Mouse (Mus musculus) embryo, embryonic 10 days (tissue): Measurements from ENCODE around the gene Khnyn.

ENCODE experiments used
- DNase-seq: peaks from one replicate; pipeline ENCODE4 v3.0.0-alpha.2; 2015; ENCODE audit warnings: low spot score

Gene Khnyn

DNA sequence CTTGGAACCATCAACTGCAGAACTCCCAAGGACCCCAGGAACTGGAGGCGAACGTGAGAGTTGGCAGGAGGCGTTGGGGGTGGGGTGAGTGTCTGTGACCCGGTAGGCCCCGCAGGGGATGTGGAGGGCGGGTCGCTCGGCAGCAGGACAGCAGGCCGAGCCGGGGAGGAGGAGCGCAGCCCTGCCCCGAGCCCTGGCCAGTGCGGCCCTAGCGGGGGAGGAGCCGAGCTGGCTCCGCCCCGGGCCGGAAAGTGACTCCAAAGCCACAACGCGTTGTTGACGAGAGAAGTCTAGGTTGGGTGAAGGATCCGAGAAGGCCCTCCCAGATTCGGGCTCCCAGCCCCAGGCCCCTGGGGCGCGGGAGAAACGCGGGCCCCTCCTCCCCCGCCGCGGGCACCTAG, at the start of gene Khnyn:
Gene Khnyn, plus strand, starts transcription at position 235 of the 401 bp plus-strand sequence.
- peak; percentile 95 for DNase-seq

DNA sequence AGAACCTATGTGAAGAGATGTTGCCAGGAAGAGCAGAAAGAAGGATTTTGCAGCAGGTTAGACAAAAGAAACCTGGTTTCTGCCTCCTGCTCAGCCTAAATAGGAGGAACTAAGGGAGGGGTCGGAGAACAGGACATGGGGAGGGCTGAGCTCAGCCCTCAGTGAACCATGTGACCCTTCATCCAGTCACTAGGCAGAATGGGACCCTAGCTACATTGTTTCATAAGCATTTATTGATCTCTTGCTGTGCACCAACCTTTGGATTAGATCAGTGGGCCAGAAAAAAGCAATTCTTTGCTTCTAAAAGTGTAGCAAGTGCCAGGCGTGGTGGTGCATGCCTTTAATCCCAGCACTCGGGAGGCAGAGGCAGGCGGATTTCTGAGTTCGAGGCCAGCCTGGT, 46.4 kb upstream of the Khnyn start:
- no peak for DNase-seq

DNA sequence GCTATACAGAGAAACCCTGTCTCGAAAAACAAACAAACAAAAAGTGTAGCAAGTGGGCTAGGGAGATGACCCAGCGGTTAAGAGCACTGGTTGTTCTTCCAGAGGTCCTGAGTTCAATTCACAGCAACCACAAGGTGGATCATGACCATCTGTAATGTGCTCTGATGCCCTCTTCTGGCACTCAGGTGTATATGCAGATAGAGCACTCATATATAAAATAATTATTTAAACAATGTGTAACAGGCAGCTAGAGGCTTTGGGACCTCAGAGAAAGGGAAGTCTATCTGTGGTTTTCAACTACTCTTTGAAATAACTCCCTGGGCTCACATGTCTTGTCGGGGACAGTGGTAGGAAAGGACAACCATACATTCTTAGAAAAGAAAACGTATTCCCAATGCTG, 46.0 kb upstream of the Khnyn start:
- DNase-seq: no peak

DNA sequence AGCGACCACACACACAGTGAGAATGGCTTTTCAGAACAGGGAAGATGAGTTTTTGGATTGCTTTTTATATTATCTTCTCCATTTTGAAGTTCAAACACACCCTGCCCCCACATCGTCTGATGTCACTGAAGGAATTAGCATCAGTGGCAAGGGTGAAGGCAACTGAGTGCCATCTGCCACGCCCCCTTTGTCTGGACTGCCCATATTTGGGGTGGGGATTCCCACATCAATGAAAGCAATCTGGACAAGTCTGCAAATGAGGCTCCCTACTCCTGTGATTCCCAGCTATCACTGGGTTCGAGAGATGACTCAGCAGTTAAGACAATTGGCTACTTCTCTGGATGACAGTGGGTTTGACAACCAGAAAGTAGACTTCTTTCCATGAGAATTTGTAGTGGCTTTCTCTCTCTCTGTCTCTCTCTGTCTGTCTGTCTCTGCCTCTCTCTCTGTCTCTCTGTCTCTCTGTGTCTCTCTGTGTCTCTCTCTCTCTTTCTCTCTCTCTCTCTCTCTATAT, 43.8 kb upstream of the Khnyn start:
- DNase-seq: no peak

DNA sequence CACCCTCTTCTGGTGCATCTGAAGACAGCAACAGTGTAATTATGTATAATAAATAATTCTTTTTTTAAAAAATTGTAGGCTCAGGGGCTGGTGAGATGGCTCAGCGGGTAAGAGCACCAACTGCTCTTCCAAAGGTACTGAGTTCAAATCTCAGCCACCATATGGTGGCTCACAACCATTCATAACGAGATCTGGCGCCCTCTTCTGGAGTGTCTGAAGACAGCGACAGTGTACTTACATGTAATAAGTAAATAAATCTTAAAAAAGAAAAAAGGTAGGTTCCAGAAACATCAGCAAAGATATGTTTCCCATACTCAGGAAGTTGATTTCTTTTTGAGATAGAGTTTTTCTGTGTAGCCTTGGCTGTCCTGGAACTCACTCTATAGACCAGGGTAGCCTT, 42.0 kb upstream of the Khnyn start:
- no peak for DNase-seq

DNA sequence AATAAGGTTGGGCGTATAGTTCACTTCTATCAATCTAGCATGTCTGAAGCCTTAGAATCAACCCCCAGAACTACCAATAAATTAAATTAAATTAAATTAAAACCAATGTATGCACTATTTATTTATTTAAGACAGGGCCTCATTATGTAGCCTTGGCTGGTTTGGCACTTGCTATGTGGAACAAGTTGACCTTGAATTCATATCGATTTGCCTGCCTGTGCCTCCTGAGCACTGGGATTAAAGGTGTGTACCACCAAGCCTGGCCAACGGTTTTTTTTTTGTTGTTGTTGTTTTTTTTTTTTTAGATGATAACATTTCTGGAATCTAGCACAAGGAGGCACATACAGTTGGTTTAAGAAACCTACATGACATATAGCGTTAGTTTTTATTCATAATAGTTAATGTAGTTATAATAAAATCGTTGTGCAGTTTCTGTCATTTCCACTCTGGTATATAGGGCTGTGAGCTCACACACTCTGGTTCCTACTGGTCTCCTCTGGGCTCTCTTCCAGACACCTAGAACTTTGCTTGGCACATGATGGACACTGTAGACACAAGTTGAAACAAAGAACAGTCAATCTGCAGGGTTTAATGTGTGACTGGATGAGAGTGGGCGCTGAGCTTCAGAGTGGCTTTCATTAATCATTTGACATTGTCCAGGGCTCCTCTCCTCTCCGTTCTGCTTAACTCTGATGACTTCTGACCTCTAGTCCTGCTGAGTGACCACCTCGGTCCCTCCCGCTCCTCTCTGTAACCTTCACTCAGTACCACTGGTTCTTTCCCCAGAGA, 39.0 kb upstream of the Khnyn start:
- DNase-seq: no peak

DNA sequence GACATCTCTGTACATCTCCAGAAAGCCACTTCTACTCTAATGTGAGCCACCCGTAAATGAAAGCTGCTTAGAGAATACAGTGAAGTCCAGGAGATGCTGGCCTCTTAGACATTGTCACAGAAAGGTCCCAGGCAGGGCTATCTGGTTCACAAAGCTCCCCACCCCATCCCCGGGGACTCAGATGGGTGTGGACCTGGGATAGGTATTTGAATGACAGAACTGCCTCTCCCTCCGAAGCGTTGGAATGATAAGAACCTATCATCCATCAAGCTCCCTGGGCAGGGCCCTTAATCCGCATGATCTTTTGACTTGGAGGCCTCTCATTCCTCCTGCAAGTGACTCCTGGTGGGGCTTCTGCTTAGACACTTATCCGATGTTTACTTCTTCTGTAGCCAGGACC, 33.9 kb upstream of the Khnyn start:
- DNase-seq: no peak

DNA sequence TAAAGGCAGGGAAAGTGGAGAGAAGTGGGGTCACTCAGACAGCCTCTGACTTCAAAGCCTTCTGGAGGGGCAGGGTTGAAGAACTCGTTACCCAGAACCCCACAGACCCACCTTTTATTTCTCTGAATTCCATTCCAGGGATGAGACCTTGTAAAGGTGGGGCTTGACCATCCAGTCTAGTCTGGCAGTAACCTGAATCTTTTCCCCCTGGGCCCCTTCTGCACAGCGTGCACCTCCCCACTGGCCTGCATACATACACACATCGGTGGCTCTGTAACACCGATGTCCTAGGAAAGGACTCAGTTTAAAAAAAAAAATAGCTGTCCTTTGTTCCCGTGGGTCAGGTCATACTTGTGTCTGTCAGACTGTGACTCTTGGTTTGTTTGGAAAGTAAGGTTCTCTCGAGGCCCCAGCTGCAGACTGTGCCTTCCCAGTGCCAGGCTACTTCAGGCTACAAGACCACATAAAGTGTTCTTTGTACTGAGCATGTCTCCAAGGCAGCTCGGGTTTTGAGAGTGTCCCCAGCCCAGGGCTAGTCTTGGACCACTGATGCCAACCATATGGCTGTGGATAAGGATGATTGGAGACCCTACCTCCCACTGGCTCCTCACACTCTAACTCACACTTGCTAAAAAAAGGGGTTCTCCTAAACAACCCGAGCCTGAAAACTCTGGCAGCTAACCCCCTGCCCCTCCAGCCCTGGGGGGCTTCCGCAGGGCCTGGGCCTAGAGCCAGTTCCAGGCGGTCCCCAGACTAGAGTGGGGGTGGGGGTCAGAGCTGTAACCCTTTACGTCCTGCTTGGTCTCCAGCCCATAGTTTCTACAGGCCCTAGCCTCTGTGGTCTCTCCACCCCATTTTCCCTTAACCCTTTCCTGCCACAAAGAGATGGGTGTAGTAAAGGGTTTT, 31.8 kb upstream of the Khnyn start:
- peak; percentile 74 for DNase-seq

DNA sequence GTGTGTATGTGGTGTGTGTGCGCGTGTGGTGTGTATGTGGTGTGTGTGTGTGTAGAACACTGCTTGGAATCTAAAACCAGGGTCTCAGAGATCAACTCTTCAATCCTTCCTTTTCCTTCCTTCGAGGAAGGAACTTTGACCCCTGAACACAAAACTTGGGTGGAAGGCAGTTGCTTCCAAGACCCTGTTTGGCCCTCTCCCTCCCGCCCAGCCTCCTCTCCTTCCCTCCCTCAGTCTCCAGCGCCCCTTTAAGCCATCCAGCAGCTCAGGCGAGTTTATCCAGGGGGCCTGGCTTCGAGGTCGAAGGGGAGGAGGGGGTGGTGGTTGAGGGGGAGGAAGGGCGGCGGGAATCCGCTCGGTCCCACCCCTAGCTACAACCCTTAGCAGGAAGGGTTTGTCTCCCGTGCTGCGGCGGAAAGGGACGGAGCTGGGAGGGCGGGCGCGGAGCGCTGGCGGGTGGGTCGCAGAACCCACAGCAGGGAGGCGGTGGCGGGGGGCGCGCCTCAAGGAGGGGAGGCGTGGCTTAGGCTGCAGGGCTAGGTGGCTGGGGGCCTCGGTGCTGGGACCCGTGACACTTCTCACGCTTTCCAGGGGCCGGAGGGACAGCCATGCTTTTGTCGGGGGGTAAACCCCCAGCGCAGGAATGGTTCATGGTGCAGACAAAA, 31.0 kb upstream of the Khnyn start, which contains the start of gene Nynrin:
Gene Nynrin, plus strand, starts transcription at position 390 of the 665 bp plus-strand sequence.
- peak; percentile 94 for DNase-seq

DNA sequence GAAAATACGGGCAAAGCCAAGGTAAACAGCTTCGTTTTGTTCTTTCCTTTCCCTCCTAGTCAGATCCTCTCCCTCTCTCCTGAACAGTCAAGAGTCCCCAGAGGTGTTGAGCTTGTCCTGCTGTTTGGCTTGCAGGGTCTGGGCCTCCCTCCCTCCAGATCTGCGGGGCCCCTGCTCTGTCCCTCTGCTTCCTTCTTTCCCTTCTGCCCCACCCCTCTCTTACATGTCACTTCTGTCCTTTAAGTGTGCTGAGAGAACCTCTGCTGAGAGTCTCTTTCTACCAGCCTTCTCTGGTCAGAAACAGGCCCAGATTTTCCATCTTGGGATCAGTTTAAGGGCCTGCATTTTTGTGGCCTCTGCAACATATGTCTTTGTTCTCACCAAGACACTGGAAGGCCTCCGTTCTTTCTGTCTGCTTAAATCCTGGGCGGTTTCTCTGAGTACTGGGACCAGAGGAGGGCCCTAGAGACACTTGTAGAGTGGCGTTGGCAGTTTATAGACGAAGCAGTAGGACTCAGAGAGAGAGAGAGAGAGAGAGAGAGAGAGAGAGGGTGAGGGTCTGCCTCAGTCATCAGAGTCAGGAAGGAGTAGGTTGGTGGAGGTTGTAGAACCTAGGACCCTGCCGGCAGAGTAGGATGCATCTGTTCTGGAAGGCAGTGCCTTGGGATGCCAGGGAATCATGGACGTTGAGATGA, 30.2 kb upstream of the Khnyn start:
- DNase-seq: peak; percentile 44

DNA sequence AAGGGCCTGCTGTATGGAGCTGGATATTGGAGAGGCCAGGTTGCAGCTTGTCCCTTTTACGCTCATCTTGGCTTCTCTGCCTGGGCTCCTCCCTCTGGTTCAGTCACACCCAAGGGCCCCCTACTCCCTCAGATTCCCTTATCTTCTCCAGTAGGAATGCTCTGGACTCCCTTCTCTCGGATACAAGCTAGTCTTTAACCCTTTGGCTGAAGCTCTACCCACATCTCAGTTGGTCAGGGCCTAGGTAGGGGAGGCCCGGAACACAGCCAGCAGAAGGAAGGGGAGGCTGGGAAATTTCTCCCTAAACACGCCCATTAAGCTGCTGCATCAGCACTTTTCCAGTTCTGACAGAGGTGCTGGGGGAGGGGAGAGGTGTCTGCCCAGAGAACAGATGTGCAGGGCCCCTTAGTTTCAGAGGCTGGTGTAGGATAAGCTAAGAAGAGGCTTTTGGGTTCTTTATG, 29.6 kb upstream of the Khnyn start:
- DNase-seq: peak; percentile 81

DNA sequence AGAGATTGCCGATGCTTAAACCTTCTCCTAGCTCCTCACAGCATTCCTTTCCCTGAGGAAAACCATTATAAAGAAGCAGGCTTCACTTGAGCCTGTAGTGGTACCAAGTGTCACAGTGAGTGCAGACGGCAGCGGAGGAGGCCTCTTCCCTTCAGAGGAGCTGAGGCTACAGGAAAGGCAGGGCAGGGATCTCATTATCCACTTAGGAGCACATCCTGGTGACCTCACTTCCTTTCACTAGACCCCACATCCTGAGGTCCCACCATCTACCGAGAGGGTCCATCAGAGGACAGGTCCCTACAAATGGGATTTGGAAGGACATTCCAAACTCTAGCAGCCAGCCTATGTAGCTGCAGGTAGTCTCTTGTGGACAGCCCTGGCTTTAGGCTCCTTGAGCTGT, 27.2 kb upstream of the Khnyn start:
- DNase-seq: peak; percentile 33

DNA sequence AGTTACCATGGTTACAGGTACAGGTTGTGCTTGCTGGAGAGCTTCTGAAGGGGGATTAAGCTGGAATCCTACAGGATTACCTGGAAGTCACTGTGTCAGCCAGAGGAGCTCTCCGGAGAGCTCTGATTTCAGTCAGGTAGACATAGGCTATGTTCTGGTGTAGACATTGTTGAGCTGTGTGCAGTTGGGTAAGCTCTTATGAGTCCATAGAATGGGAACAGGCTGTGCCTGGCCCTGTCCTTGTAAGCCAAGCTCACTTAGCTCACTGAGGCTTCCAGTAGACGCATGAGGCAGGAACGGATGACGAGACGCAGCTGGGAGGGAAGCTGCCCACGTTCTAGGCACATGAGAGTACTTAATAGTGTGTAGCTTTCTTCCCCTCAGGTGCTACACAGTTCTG, 22.6 kb upstream of the Khnyn start:
- DNase-seq: no peak

DNA sequence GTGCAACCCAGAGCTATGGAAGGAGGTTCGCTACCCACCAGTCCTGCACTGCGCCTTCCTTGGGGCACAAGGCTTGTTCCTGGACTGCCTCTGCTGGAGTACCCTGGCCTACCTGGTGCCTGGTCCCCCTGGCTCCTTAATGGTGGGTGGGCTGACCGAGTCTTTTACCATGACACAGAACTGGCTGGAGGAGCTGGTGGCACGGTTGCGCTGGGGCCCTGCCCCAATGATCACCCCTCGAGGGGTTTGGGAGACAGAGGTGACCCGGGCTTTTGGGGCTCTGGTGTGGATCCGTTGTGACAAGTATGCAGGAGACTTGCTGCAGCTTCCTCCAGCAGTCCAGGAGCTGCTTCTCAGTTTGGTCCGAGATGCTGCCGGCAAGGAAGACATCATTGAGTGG, 21.8 kb upstream of the Khnyn start:
- DNase-seq: no peak

DNA sequence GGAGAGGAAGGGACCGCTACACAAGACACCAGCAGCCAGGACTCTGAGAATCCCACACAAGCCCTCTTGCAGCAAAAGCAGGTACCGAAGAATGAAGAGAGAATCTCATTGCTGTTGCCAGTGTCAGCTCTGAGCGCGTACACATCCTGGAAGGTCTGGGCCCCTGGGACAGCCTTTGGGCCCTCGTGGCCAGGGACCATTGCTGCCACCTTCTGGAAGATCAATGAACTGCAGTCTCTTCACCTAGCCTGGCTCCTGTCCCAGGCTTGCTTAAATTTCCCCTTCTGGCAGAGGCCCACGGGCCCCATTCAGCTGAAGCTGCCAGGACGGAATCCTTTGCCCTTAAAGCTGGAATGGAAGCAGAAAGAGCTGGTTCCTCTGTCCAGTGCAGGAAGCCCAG, 21.0 kb upstream of the Khnyn start:
- peak; percentile 85 for DNase-seq

DNA sequence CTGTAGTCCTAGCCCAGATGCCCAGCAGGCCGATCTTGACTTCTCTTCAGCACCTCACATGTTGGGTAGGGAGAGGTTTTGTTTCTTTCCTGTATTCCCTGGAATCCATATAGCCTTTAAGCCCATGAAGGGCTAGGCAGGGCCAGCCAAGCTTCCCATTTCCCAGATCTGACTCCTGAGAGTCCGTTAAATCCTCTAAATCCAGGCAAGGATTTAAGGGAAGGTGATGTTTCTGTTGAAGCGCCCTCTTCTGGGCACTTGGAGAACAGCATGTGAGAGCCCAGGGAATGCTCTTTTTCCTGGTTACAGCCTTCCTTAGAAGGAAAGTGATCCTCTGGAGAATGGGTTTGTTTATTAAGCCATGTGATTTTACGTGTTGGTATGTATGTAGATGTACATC, 17.8 kb upstream of the Khnyn start:
- peak; percentile 67 for DNase-seq

DNA sequence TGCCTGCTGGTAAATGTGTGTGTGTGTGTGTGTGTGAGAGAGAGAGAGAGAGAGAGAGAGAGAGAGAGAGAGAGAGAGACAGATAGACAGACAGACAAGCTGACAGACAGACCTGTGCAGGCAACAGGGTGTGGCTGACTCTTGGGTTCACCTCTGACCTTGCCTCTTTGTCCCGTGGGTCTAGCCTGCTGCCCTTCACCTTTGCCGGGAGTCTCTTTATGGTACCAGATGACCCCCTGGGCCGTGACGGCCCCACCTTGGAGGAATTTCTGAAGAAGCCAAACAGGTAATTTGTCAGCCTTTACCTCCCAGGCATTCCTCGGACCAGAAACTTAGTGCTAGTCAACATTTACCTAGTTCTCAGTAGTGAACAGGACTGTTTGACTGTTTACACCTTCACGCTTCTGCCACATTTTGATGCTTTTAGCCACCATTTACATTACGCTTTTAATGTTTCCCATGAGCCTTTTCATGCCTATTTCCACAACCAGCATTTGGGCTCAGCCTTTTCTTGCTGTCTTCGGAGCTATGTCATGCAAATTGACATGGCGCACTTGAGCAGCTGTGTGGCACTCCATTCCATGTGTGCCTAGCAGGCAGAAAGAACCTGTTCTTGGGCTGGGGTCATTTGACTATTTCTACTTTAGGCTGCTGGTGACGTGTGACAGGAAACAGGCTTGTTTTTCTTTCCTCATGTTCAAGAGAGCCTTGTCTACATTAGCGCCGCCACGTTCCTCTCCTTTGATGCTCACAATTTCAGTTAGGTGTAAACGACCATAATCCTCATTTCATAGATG, 16.3 kb upstream of the Khnyn start:
- DNase-seq: no peak

DNA sequence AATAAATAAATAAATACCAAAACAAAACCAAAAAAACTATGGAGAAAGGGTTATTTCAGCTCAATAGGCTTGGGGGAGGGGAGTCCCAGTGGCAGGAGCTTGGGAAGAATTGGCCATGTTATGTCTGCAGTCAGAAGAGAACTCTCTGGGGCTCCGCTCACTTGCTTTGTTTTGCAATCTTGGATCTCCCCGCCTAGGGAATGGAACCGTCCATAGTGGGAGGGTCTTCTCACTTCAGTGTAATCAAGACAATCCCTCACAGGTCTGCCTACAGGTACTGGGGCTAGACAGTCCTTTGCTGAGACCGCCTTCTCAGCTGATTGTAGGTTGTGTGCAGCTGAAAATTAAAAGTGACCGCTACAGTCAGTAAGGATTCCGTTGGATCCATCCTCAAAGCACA, 15.2 kb upstream of the Khnyn start:
- no peak for DNase-seq

DNA sequence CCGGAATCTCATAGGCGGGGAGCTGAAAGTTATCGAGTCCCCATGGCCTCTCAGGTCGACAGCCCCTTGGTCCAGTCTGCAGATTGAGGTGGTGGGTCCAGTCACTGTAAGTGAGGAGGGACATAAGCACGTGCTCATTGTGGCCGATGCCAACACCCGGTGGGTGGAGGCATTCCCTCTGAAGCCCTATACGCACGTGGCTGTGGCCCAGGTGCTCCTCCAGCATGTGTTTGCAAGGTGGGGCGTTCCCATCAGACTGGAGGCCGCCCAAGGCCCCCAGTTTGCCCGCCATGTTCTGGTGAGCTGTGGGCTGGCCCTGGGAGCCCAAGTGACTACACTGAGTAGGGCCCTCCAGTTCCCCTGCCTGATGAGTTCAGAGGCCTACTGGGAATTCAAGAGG, 12.7 kb upstream of the Khnyn start:
- no peak for DNase-seq

DNA sequence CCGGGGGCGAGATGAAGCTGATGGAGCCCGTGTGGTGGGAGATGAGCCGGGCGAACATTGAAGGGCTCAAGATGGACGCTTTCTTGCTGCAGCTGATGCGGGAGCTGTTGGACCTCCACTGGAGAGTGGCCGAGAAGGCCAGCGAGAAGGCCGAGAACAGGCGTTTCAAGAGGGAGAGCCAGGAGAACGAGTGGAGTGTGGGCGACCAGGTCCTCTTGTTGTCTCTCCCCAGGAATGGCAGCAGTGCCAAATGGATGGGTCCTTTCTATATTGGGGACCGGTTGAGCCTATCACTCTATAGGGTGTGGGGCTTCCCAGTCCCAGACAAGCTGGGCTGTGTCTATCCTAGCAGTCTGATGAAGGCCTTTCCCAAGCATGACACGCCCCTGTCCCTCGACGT, 12.2 kb upstream of the Khnyn start:
- no peak for DNase-seq

DNA sequence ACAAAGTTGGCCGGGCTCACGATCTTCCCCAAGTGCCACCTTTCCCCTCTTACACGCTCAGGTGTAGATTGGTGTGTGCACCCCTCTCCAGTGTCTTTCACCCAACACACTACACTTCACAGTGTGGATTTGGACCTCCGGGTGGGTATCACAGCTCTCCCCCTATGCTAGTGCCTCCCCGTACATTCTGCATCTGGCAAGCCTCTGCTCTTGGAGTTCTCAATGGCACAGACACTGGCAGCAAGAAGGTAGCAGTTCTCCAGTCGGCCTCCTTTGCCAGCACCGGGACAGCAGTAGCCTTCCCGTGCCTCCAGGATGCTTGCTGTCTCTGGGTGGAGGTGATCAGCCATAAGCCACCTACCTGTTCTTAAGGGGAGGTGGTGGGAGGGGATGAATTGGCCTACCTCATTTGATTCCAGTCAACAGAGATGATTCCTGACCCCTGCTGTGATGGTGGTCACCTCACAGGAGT, 11.5 kb upstream of the Khnyn start:
- DNase-seq: no peak
